Mouse (Mus musculus) mouse trophoblast stem cell (cell line): ENCODE measurements around the gene Ell3.

Experiments used
- in situ Hi-C, 2 experiments: fragments of 300-500 bp; cut with MseI, MboI; formaldehyde crosslinking; loops; 2 replicates in 1 of 2; 3 replicates in 1 of 2; pipeline ENCODE4 v1.15.1; 2025

Gene Ell3

GRCm38 (mm10) chr2:121448136-121448535, 4.1 kb upstream of the Ell3 start:
- in situ Hi-C loops: no loop called here

GRCm38 (mm10) chr2:121447006-121447405, 2.9 kb upstream of the Ell3 start:
- in situ Hi-C loops: no loop called here

DNA sequence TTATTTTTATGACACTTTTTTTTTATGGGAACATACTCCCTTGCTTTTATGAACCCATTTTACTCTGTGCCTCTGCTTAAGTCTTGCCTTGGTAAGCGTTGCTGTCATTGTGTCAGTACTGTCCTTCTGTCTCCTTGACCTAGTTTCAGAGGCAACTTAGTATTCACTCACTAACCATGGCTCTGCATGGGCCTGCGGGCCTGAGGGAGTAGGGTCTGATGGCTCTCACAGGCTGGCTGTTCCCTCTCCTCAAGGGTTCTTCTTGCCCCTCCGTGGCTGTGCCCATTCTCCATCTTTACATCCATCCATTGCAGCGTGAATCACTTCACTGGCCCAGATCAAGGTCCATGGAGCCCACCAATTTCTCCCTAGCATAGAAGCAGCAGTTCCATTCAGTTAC, 2.4 kb upstream of the Ell3 start:
- in situ Hi-C loops: no loop called here

GRCm38 (mm10) chr2:121445117-121445516, 1.0 kb upstream of the Ell3 start:
- in situ Hi-C loops: no loop called here

DNA sequence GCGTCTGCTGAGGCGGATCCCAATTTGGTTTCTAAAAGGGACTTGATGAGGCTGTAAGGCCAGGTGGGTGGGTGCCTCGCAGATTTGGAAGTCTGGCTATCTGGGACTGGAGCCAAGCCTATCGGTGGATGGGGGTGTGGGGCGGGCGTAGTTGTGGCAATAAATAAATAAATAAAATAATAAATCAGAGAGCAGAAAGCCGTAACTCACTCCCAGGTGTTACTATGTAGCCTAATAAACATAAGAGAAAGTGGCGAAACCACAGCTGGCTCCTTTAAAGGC, 1.1 kb downstream of the Ell3 start:
- in situ Hi-C loops: no loop called here

DNA sequence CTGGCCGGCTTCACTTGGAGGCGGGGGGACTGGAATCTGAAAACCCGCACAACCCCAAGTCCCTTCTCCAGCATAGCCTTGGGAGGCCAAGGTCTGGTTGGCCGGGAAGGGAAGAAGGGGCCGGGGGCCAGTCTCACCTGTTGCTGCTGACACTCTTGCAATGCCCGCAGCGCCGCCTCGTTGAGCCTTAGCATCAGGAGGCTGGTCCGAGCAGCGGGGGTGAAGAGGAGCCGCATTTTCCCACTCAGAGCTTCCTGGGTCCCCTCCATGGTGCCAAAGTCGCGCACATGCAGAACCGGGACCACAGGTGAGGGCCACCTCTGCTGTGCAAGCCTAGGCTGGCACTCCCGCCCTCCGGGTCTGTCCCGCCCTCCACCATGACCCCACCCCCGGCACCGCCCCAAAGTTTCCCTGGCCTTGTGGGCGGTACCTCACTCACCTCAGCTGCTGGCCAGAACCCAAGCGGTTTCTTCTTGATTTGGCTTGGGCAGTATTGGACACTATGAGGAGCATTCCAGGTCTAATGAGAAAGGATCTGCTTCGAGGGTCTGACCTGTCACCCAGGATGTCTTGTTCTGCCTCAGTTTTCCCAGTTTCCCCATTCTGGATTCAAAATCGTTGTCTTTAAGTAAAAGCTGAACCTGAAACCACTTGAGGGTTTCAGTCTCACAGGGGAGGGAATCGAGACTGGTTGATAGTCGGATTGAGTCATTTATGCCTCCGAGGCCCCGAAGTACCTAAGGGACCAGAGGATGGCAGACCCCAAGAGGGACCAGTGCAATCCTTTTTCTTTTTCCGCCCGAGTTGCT, 1.6 kb downstream of the Ell3 start:
- in situ Hi-C loops: no loop called here

DNA sequence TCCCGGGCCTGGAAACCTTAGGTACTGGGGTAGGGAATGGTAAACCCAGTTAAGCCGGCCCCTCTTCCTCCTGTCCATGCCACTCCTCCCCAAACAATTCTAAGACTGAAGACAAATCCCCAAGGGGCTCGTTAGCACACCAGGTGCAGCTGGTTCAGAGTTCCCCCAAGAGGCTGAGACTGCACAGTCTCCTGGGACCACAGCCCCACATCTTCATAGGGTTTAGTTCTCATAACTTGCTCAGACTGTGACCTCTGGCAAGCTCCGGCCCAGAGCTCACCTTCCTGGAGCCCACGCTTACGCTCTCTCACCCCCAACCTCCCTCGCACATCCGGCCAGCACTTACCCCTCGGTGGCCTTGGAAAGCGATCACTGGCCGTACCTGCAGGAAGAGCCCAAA, 2.3 kb downstream of the Ell3 start:
- in situ Hi-C loops: no loop called here

DNA sequence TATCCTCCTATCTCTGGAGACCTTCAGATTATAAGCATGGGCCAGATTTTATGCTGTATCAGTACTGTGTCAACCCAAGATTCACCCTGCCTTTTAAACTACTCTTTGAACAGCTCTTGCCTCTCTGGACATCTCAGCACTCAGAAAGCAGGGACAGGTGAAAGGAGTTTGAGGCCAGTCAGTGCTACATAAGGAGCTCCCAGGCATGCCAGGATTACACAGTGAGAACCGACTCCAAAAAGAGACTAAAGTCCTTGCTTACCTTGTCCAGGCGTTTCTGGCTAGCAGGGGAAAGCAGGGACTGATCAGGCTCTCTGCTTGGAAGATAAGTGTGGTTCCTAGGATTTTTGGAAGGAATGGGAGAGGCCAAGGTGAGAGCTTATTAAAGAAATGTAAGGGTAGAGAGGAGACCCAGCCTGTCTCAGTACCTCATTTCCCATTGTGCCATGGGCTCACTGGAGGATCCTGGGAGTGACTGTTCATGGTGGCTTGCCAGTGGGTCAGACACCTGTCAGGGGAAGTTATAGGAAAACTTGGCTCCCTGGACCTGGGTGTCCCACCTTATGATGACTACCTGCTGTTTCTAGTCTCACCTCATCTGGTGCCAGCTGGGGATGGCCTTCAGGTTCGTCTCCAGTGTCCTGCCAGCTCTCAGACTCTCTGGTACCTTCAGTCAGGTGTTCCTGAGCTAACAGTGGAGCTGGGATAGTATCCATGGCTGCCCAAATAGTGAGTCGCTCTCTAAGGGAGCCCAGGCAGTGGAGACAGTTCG, 3.1 kb downstream of the Ell3 start:
- in situ Hi-C loops: no loop called here

DNA sequence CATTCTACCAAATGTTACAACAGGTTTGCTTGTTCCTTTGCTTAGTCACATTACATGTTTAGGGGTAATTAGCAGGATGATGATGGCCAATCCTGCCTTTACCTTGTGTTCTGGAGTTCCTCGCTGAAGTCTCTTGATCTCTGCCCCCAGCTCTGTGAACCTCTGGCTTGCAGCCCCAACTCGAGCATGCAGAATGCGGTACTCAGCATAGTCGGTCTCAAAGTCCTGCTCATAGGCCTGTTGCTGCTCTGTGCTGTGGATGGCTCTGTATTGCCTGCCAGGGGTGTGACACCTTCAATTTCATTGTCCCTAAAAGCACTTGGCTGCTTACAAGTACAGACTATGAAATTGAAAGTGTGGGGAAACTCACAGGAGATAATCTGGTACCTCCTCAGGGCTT, 4.3 kb downstream of the Ell3 start:
- in situ Hi-C loops: no loop called here

DNA sequence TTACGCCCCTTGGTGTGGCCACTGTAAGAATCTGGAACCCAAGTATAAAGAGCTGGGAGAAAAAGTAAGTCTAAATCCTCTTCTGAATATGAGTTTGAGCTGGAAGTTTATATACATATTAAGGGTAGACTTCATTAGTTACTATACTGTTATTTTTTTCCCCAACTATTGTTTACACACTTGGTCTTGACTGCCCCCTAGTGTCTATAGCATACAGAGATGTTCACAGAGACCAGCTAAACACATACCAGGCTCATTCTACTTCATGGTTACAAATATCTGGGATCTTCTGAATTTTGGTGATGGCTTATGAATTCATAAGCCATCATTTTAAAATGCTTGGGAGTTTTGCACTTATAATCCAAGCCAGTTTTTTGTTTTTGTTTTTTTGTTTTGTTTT, 9.2 kb downstream of the Ell3 start:
- in situ Hi-C loops: no loop called here

DNA sequence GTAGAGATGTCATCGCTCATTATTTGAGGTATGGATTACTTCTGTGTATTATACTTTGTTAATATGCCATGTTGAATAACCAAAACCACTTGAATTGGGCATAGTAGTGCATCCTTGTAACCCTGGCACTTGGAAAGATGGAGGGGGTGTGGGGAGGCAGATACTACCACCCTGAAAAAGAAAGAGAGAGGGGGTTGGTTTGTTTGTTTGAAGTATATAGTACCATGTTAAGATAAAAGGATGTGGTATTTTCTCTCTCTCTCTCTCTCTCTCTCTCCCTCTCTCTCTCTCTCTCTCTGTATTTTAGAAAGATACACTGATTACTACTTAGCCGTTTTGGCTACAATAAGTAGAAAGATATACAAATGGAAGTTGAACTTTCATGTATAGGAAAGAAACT, 18.2 kb downstream of the Ell3 start:
- in situ Hi-C loops: no loop called here

DNA sequence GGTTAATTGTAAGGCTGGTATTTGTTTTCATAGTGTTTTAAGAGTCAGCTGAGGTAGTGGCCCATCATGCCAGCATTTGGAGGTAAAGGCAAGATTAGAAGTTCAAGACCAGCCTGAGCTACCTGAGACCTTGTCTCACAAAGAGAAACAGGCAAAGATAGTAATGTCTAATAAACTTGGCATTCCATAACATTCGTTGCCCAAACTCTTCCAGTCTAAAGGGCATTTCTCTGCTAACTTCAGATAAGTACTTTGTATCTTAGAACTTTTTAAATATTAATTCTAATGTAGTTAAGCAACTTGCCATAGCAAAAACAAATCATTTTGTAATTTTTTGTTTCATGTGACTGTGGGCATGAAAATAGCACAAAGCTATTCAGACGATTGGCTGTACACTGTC, 20.9 kb downstream of the Ell3 start:
- in situ Hi-C loops: no loop called here

DNA sequence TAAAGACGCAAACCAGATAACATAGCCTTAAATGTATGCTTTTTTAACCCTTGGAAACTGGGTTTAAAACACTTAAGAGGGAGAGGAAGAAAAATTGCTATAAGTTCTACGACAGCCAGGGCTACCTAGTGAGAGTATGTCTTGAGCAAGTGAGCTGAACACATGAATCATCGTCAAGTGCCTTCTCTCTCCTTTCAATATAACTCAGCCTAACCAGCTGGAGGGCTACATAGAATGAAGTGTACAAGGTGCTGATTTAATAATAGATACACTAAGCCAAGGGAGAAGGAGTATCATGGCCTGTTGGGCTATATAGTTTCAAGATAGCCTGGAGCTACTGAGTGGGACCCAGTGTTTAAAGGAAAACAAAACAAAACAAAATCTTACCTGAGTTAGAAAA, 25.6 kb downstream of the Ell3 start:
- in situ Hi-C loops: no loop called here

DNA sequence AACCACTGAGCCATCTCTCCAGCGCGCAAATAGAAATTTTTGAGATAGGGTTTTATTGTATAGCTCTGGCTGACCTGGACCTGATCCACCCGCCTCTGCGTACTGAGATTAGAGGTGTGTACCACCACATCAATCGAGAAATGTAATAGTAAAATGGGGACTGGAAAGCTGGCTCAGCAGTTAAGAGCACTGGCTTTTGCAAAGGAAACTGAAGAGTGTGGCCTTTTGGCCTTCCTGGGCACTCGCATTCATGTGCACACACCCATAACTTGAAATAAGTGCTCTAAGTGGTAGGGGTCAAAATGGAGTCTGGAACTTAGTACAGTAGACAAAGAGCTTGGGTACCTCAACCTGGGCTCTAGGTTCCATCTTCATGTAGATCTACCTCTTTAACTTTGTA, 27.7 kb downstream of the Ell3 start:
- in situ Hi-C loops: no loop called here

DNA sequence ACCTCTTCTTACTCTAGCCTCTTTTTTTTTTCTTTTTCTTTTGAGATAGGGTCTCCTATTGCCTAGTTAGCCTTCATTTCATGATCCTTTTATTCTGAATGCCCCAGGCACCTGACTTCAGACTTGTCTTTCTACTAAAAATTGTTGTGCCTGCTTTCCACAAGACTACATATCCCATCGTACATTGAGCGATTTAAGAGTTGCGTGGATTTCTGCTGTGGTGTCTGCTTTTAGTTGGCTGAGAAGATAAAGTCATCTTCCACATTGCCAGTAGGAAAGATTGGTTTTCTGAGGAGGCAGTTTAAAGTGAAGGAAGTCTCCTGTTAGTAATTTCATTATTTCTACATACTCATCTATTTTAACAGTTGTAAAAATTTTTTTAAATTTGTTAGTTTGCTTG, 28.5 kb downstream of the Ell3 start:
- in situ Hi-C loops: no loop called here

DNA sequence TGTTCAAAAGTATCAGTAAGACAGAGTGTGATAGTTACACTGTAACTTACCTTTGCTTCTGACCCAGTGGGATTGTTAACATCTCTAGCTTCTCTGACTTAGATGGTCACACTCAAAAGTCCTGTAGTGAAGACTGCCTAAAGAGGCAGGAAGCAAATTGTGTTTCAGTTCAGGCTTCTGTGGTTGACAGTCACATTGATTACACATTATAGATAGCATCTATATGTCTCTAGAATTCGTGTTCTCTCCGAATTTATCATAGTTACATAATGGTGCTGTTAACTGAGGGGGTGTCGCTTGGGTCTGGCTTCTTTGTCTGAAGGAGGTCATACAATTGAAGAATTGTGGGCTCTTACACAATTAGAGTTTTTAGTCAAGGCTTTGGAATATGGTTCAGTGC, 29.0 kb downstream of the Ell3 start:
- in situ Hi-C loops: no loop called here

- in situ Hi-C loops: no loop called here
Measured at GRCm38 (mm10) chr2:121414139-121414685, 29.9 kb downstream of the Ell3 start.

GRCm38 (mm10) chr2:121413387-121414042, 30.6 kb downstream of the Ell3 start, which contains the start of the genes Pdia3 and Catsper2:
Pdia3 (plus strand) TSS chr2:121413775.
Catsper2 (minus strand) TSS chr2:121413792.
- in situ Hi-C loops: no loop called here

GRCm38 (mm10) chr2:121412843-121413386, 31.2 kb downstream of the Ell3 start:
- in situ Hi-C loops: no loop called here

DNA sequence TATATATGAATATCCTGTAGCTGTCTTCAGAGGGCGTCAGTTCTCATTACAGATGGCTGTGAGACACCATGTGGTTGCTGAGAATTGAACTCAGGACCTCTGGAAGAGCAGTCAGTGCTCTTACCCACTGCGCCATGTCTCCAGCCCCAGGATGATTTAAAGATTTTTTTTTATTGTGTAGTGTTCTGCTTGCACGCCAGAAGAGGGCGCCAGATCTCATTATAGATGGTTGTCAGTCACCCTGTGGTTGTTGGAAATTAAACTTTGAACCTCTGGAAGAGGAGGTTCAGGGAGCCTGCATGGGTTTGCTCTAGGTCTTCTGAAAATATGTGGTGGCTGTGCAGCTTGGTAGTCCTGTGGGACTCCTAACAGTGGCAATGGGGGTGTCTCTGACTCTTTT, 35.9 kb downstream of the Ell3 start:
- in situ Hi-C loops: no loop called here

DNA sequence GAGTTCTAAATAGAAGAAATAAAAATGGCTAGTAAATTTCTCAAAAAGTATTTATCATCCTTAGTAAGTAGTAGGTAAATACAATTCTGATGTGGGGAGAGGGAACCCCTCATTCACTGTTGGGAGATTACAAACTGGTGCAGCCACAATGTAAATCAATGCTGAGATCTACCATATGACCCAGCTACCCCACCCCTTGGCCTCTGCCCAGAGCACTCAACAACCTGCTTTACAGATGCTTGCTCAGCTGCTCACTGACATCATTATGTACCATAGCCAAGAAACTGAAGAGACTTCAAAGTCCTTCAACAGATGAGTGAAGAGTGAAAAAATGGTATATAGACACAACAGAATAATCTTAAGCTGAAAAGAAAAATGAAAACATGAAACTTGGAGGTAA, 40.8 kb downstream of the Ell3 start:
- in situ Hi-C loops: no loop called here

- in situ Hi-C loops: no loop called here
Measured at GRCm38 (mm10) chr2:121396624-121397023, 47.5 kb downstream of the Ell3 start.
